Mouse (Mus musculus): ENCODE measurements at regions not wholly inside any gene's neighbourhood (a gene's known extent, or its start where the extent isn't known, plus 50 kb on each side); places are given as distances from the start of the nearest gene placed in this dataset.

- TF ChIP-seq CTCF (IDR thresholded peaks at IDR 0.05; ENCODE audit: extremely low read depth, insufficient read depth, insufficient read length, insufficient replicate concordance) (no peak), POLR2A (IDR thresholded peaks at IDR 0.05; ENCODE audit: low read depth, low read length) (no peak)
Measured at GRCm38 (mm10) chr10:84110372-84110985, 329.9 kb downstream of the Nuak1 start.

All from spleen, adult 2 months (tissue).